Mouse (Mus musculus): ENCODE results near the gene Ankrd44. TPM values are rescaled to one million over a fixed set of nuclear protein-coding genes. Genes with fewer than 3 reads are reported as not detected.

Gene Ankrd44
- total RNA-seq, 1 experiment = 10.2 TPM

DNA sequence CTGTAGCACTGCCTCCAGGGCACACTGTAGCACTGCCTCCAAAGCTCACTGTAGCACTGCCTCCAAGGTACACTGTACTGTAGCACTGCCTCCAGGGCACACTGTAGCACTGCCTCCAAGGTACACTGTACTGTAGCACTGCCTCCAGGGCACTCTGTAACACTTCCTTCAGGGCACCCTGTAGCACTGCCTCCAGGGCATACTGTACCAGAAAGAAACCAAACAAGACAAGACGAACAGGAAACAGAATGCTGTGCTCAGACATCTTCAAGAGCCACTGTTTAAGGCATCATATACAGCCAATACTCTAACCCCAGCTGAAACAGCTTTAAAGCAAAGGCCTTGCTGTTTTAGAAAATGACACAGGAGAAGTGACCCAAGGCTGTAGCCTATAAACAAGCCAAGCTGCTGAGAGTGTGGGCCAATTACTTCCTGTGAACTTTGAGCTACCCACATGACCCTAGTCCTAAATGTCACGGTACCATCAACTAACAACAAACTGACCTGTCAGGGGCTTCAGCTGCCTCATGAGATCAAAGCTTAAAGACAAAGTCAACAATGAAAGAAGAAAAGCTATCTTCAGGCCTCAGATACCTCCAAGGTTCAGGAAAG lies 43.2 kb downstream of the Ankrd44 start:
- no peak overlapping the region for H3K9ac ChIP-seq (ENCODE audit: insufficient read depth, low read depth, low read length, poor library complexity, severe bottlenecking)
- TF ChIP-seq ZC3H11A (IDR thresholded peaks at IDR 0.05; ENCODE audit: borderline replicate concordance, low read depth, low read length) (no peak), MAFK (IDR thresholded peaks at IDR 0.05; ENCODE audit: insufficient read depth, low read depth, low read length) (no peak), ZNF384 (IDR thresholded peaks at IDR 0.05; ENCODE audit: low read depth, low read length) (no peak), HCFC1 (IDR thresholded peaks at IDR 0.05; ENCODE audit: borderline replicate concordance, insufficient read depth, low read length) (no peak)
- no peak overlapping the region for H3K27ac ChIP-seq (ENCODE audit: insufficient read depth, low read depth, low read length, poor library complexity, severe bottlenecking)
- no peaks in the 10 kb centered on the region for H3K4me1 ChIP-seq (ENCODE audit: control insufficient read depth in 2 of 2, insufficient read depth in 2 of 2, low read length in 2 of 2, poor library complexity in 1 of 2)
- no peaks in the 10 kb centered on the region for H3K9me3 ChIP-seq (ENCODE audit: control insufficient read depth, insufficient read depth, low read depth, low read length)
- DNase-seq (ENCODE audit: low read depth, low spot score) = no peak
- in situ Hi-C loops (cut with MboI; ENCODE audit: low sequenced_read_pairs in 2 of 2, unreplicated experiment in 2 of 2) = no loop called here
- no peaks in the 10 kb centered on the region for H3K36me3 ChIP-seq (ENCODE audit: control insufficient read depth, insufficient read depth, low read length, poor library complexity, severe bottlenecking)
- no peak overlapping the region for H3K4me3 ChIP-seq (ENCODE audit: insufficient read depth in 1 of 2, low read depth in 1 of 2, low read length in 2 of 2, poor library complexity in 1 of 2, severe bottlenecking in 1 of 2)

DNA sequence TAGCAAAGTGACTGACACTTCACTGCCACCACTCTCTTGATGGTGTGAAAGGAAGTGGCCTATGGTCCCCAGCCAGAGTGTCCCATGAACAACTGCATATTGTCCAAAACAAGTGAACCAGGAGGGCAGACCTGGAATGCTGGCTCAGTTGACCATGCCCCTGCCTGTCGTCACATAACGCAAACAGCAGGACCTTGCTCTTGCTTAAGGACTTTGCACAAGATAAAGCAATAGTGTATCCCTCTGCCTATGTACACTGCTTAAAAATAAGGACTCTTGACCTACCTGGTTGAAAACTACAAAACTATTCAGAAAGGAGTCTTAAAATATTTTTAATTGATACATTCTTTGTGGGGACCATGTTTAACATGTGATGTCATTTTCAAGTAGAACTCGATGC lies 44.7 kb downstream of the Ankrd44 start:
- Histone ChIP-seq H3K9me3 (ENCODE audit: control insufficient read depth, insufficient read depth, low read depth, low read length) (no peaks in the 10 kb centered on the region), H3K9ac (ENCODE audit: insufficient read depth, low read depth, low read length, poor library complexity, severe bottlenecking) (no peak overlapping the region), H3K27ac (ENCODE audit: insufficient read depth, low read depth, low read length, poor library complexity, severe bottlenecking) (no peak overlapping the region), H3K4me3 (ENCODE audit: insufficient read depth in 1 of 2, low read depth in 1 of 2, low read length in 2 of 2, poor library complexity in 1 of 2, severe bottlenecking in 1 of 2) (no peak overlapping the region), H3K4me1 (ENCODE audit: control insufficient read depth in 2 of 2, insufficient read depth in 2 of 2, low read length in 2 of 2, poor library complexity in 1 of 2) (no peaks in the 10 kb centered on the region), H3K36me3 (ENCODE audit: control insufficient read depth, insufficient read depth, low read length, poor library complexity, severe bottlenecking) (no peaks in the 10 kb centered on the region)
- TF ChIP-seq HCFC1 (IDR thresholded peaks at IDR 0.05; ENCODE audit: borderline replicate concordance, insufficient read depth, low read length) = no peak
- no peak for TF ChIP-seq ZC3H11A (IDR thresholded peaks at IDR 0.05; ENCODE audit: borderline replicate concordance, low read depth, low read length)
- TF ChIP-seq MAFK (IDR thresholded peaks at IDR 0.05; ENCODE audit: insufficient read depth, low read depth, low read length) = no peak
- TF ChIP-seq ZNF384 (IDR thresholded peaks at IDR 0.05; ENCODE audit: low read depth, low read length) = no peak
- TF ChIP-seq CHD2 (IDR thresholded peaks at IDR 0.05; ENCODE audit: low read depth, low read length) = no peak
- in situ Hi-C loops (cut with MboI; ENCODE audit: low sequenced_read_pairs in 2 of 2, unreplicated experiment in 2 of 2) = no loop called here
- DNase-seq (ENCODE audit: low read depth, low spot score) = no peak

DNA sequence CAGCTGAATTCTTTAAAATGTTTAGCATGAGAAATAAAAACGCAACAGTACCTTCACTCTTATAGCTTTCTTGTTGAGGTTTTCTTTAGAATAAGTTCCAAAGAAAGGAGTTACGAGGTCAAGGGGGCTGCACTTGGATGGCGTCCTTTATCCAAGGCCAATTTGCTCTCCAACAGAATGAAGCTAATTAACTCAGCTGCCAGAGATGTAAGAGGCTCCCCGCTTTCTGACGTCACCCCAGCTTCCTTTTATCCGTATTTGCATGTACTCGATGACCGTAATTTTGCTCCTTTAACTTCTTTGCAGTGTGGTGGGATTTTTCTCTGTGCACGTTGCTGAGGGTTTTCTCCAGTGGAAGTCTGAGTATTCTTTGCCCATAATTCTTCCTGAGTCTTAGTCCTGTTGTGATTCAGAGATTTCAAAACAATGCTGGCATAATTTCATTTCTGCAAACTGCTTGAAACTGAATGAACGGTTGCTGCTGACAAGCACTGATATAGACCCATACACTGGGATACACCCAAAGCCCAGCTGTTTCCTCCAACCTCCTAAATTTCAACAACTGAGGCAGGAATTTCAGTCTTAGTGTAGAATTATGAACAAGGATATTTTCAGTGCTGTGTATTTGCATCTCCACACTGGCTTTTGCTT lies 48.6 kb downstream of the Ankrd44 start:
- no peak overlapping the region for H3K4me3 ChIP-seq (ENCODE audit: insufficient read depth in 1 of 2, low read depth in 1 of 2, low read length in 2 of 2, poor library complexity in 1 of 2, severe bottlenecking in 1 of 2)
- H3K9ac ChIP-seq (ENCODE audit: insufficient read depth, low read depth, low read length, poor library complexity, severe bottlenecking) = no peak overlapping the region
- H3K27ac ChIP-seq (ENCODE audit: insufficient read depth, low read depth, low read length, poor library complexity, severe bottlenecking) = no peak overlapping the region
- in situ Hi-C loops (cut with MboI; ENCODE audit: low sequenced_read_pairs in 2 of 2, unreplicated experiment in 2 of 2) = no loop called here
- H3K4me1 ChIP-seq (ENCODE audit: control insufficient read depth in 2 of 2, insufficient read depth in 2 of 2, low read length in 2 of 2, poor library complexity in 1 of 2) = no peaks in the 10 kb centered on the region
- H3K9me3 ChIP-seq (ENCODE audit: control insufficient read depth, insufficient read depth, low read depth, low read length) = no peaks in the 10 kb centered on the region
- H3K36me3 ChIP-seq (ENCODE audit: control insufficient read depth, insufficient read depth, low read length, poor library complexity, severe bottlenecking) = no peaks in the 10 kb centered on the region
- no peak for TF ChIP-seq MAFK (IDR thresholded peaks at IDR 0.05; ENCODE audit: insufficient read depth, low read depth, low read length)
- TF ChIP-seq ZC3H11A (IDR thresholded peaks at IDR 0.05; ENCODE audit: borderline replicate concordance, low read depth, low read length) = no peak
- no peak for TF ChIP-seq HCFC1 (IDR thresholded peaks at IDR 0.05; ENCODE audit: borderline replicate concordance, insufficient read depth, low read length)
- TF ChIP-seq CHD2 (IDR thresholded peaks at IDR 0.05; ENCODE audit: low read depth, low read length) = no peak
- no peak for TF ChIP-seq ZNF384 (IDR thresholded peaks at IDR 0.05; ENCODE audit: low read depth, low read length)
- DNase-seq (ENCODE audit: low read depth, low spot score) = no peak

DNA sequence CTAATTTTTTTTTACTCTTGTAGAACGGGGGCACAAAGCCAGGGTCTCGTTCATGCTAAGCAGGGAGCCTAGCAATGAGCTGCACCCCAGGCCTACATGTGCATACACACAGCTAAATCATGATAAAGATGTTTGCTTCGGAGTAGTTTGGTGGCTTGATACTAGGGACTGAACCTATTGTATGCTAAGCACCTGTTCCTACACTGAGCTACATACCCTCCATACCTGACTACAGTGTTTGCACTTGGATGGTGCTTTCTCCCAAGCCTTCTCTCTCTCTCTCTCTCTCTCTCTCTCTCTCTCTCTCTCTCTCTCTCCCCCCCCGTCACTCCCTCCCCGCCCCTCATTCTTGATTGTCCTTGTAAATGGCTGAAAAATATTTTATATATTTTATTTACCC lies 49.2 kb downstream of the Ankrd44 start:
- no peak overlapping the region for H3K9ac ChIP-seq (ENCODE audit: insufficient read depth, low read depth, low read length, poor library complexity, severe bottlenecking)
- no peaks in the 10 kb centered on the region for H3K36me3 ChIP-seq (ENCODE audit: control insufficient read depth, insufficient read depth, low read length, poor library complexity, severe bottlenecking)
- no peak for TF ChIP-seq MAFK (IDR thresholded peaks at IDR 0.05; ENCODE audit: insufficient read depth, low read depth, low read length)
- no peak for TF ChIP-seq CHD2 (IDR thresholded peaks at IDR 0.05; ENCODE audit: low read depth, low read length)
- TF ChIP-seq ZNF384 (IDR thresholded peaks at IDR 0.05; ENCODE audit: low read depth, low read length) = no peak
- no peak for TF ChIP-seq HCFC1 (IDR thresholded peaks at IDR 0.05; ENCODE audit: borderline replicate concordance, insufficient read depth, low read length)
- TF ChIP-seq ZC3H11A (IDR thresholded peaks at IDR 0.05; ENCODE audit: borderline replicate concordance, low read depth, low read length) = no peak
- no peaks in the 10 kb centered on the region for H3K9me3 ChIP-seq (ENCODE audit: control insufficient read depth, insufficient read depth, low read depth, low read length)
- no peak overlapping the region for H3K27ac ChIP-seq (ENCODE audit: insufficient read depth, low read depth, low read length, poor library complexity, severe bottlenecking)
- no peaks in the 10 kb centered on the region for H3K4me1 ChIP-seq (ENCODE audit: control insufficient read depth in 2 of 2, insufficient read depth in 2 of 2, low read length in 2 of 2, poor library complexity in 1 of 2)
- no peak for DNase-seq (ENCODE audit: low read depth, low spot score)
- no peak overlapping the region for H3K4me3 ChIP-seq (ENCODE audit: insufficient read depth in 1 of 2, low read depth in 1 of 2, low read length in 2 of 2, poor library complexity in 1 of 2, severe bottlenecking in 1 of 2)
- in situ Hi-C loops (cut with MboI; ENCODE audit: low sequenced_read_pairs in 2 of 2, unreplicated experiment in 2 of 2) = no loop called here

Data from ES-E14 (cell line).